Mouse (Mus musculus) olfactory bulb, adult 2 months (tissue): Measurements from ENCODE around the gene Mical3.

Experiments used
- CTCF ChIP-seq: fragments of 200-500 bp; IDR thresholded peaks from 2 replicates; pipeline ENCODE4 v1.5.1; 2012; ENCODE audit warnings: low read depth, mild to moderate bottlenecking, low read length, moderate library complexity; ENCODE audit not compliant: insufficient read depth
- POLR2A ChIP-seq: fragments of 200-500 bp; IDR thresholded peaks from 2 replicates; pipeline ENCODE4 v1.6.1; 2012; ENCODE audit warnings: mild to moderate bottlenecking, low read depth, low read length, moderate library complexity; ENCODE audit not compliant: insufficient read depth

DNA sequence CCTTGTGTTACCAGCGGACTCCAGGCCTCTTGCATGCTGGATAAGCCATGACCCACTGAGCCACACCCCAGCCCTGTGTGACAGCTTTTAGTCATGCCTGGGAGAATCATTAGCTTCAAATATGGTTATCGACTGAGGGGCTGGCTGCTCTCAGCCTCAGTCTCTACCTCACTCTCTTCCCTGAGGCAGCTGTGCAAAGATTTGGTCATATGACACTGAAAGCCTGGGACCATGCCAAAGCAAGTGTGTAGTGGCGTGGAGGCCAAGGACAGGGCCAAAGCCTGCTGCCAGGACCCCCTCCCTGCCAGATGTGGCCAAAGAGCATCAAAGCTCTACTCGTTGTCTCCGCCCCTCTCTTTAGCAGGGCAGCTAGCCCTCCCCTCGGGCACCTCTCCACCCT is 20.9 kb upstream of the Mical3 start:
- TF ChIP-seq CTCF (no peak), POLR2A (no peak)
